8 mouse cellular contexts compared by ENCODE assay signal in the genomic region with DNA sequence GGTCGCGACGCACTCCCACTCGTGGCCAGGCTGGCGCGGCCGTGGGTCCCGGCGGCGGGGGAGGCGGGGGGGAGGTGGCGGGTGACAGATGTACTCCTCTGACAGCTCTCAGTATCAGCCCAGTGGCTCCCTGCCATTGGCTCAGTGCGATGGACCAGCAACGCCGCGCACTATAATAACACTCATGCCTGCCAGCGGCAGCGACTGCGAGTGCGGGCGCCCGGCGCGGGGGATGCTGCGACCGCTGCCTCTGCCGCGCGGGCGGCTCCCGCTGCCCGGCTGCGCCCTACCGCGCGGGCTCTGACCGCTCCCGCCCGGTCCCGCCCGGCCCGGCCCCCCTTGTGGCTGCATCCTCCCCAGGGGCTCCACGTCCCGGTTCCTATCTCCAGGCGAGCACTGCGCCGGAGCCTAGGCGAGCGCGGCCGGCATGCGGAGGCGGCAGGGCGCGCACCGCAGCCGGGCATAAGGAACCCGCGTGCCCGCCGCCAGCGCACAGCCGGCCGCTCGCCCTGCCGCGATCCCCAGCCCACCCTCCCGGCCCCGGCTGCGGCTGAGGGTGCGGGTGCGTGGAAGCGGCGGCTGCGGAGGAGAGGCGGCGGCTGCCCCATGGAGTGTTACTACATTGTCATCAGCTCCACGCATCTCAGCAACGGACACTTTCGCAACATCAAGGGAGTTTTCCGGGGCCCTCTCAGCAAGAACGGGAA. TPM values are rescaled to one million over a fixed set of nuclear protein-coding genes. Genes with fewer than 3 reads are reported as not detected.
DNase-seq lines count a peak whose midpoint lies in the region; ATAC-seq and TF ChIP-seq lines count a peak whose summit lies in the region.

A gene (plus strand): TSS at position 38 of the 707 bp plus-strand sequence.

- DNase-seq in embryonic facial prominence, embryonic 11.5 days (ENCODE audit: low spot score): peak; percentile 39
- DNase-seq in hindbrain, embryonic 10.5 days (ENCODE audit: low spot score): peak; percentile 68
- peak; percentile 67 to 70 for DNase-seq in left cerebral cortex, postnatal 14 days (ENCODE audit: low spot score in 2 of 2)
- peak; percentile 87 for DNase-seq in midbrain, postnatal 0 days (ENCODE audit: low spot score)
- no peak for DNase-seq in ovary, adult 18-20 months (ENCODE audit: low spot score)

- H3K27me3 ChIP-seq in megakaryocyte, embryonic 14.5 days (replicated peaks): peaks cover 31% of the 10 kb centered on the region
- H3K27me3 ChIP-seq in embryonic facial prominence, embryonic 11.5 days (ENCODE audit: control insufficient read depth, insufficient read depth, low read length): peaks cover 7% of the 10 kb centered on the region
- H3K27me3 ChIP-seq in hindbrain, embryonic 10.5 days (ENCODE audit: insufficient read depth, poor library complexity, severe bottlenecking): peaks cover 44% of the 10 kb centered on the region
- no peaks in the 10 kb centered on the region for H3K27me3 ChIP-seq in midbrain, postnatal 0 days (ENCODE audit: insufficient read depth, low read length)

- H3K4me1 ChIP-seq in megakaryocyte, embryonic 14.5 days: peaks cover 9% of the 10 kb centered on the region; the same call in 1 of the 2 replicates
- no peaks in the 10 kb centered on the region for H3K4me1 ChIP-seq in embryonic facial prominence, embryonic 11.5 days (ENCODE audit: control insufficient read depth, insufficient read depth, low read length)
- peaks cover 22% of the 10 kb centered on the region; the same call in 1 of the 2 replicates for H3K4me1 ChIP-seq in hindbrain, embryonic 10.5 days (replicated peaks)
- H3K4me1 ChIP-seq in midbrain, postnatal 0 days (ENCODE audit: insufficient read depth, low read length): no peaks in the 10 kb centered on the region

- H3K27ac ChIP-seq in embryonic facial prominence, embryonic 11.5 days (replicated peaks; ENCODE audit: low read depth, low read length): no peak within 1 kb of the TSS
- H3K27ac ChIP-seq in hindbrain, embryonic 10.5 days: peak within 1 kb of the TSS; percentile 83
- H3K27ac ChIP-seq in midbrain, postnatal 0 days (ENCODE audit: low read depth, low read length): peak within 1 kb of the TSS; percentile 92

- peak within 1 kb of the TSS; percentile 85 for H3K4me3 ChIP-seq in megakaryocyte, embryonic 14.5 days (replicated peaks)
- peak within 1 kb of the TSS; percentile 68 for H3K4me3 ChIP-seq in embryonic facial prominence, embryonic 11.5 days (ENCODE audit: low read depth, low read length)
- H3K4me3 ChIP-seq in hindbrain, embryonic 10.5 days: peak within 1 kb of the TSS; percentile 78
- peak within 1 kb of the TSS; percentile 86 for H3K4me3 ChIP-seq in midbrain, postnatal 0 days (ENCODE audit: low read depth, low read length)

- H3K36me3 ChIP-seq in megakaryocyte, embryonic 14.5 days (replicated peaks; ENCODE audit: low read length): no peaks in the 10 kb centered on the region
- no peaks in the 10 kb centered on the region for H3K36me3 ChIP-seq in embryonic facial prominence, embryonic 11.5 days (replicated peaks; ENCODE audit: control insufficient read depth, insufficient read depth, low read depth, low read length)
- H3K36me3 ChIP-seq in hindbrain, embryonic 10.5 days: no peaks in the 10 kb centered on the region
- no peaks in the 10 kb centered on the region for H3K36me3 ChIP-seq in midbrain, postnatal 0 days (ENCODE audit: insufficient read depth, low read length)

- WGBS in embryonic facial prominence, embryonic 11.5 days: 1% methylated on average over 74 of the region's 82 CpGs
- WGBS in hindbrain, embryonic 10.5 days: under 1% methylated on average over 80 of the region's 82 CpGs
- WGBS in midbrain, postnatal 0 days: under 1% methylated on average over 60 of the region's 82 CpGs

- intact Hi-C loops in left cerebral cortex, postnatal 14 days (cut with DNase I): loop anchor here (5.0 to 10.0 kb wide), 2 partner anchors 1281 to 1291 kb away; no protein-coding TSS in a partner anchor

- no peak for ATAC-seq in megakaryocyte, adult 5-6 weeks (ENCODE audit: poor library complexity, severe bottlenecking)
- ATAC-seq in embryonic facial prominence, embryonic 11.5 days (replicated peaks; ENCODE audit: insufficient number of reproducible peaks, low FRiP score, low TSS enrichment, low read depth): peak; percentile 92
- peak; percentile 92 for ATAC-seq in midbrain, postnatal 0 days (ENCODE audit: low FRiP score)
- no peak for ATAC-seq in CD4-positive, CD25-positive, alpha-beta regulatory T cell, adult 4 months

- no peaks in the 10 kb centered on the region for H3K9me3 ChIP-seq in megakaryocyte, embryonic 14.5 days
- H3K9me3 ChIP-seq in embryonic facial prominence, embryonic 11.5 days (replicated peaks; ENCODE audit: control insufficient read depth, low read length): no peaks in the 10 kb centered on the region
- no peaks in the 10 kb centered on the region for H3K9me3 ChIP-seq in hindbrain, embryonic 10.5 days
- no peaks in the 10 kb centered on the region for H3K9me3 ChIP-seq in midbrain, postnatal 0 days (ENCODE audit: low read length)

- TF ChIP-seq CTCF in midbrain, postnatal 0 days (IDR thresholded peaks at IDR 0.05): no peak

- H3K4me2 ChIP-seq in embryonic facial prominence, embryonic 11.5 days (ENCODE audit: low read depth, low read length): peak within 1 kb of the TSS; percentile 95
- peak within 1 kb of the TSS; percentile 67 for H3K4me2 ChIP-seq in midbrain, postnatal 0 days (ENCODE audit: low read depth, low read length, poor library complexity, severe bottlenecking)

- peak within 1 kb of the TSS; percentile 63 for H3K9ac ChIP-seq in embryonic facial prominence, embryonic 11.5 days (replicated peaks; ENCODE audit: low read length)
- peak within 1 kb of the TSS; percentile 89 for H3K9ac ChIP-seq in midbrain, postnatal 0 days (replicated peaks; ENCODE audit: low read length, poor library complexity, severe bottlenecking)

RNA-seq across cellular contexts. Expression of the gene that starts here (rescaled TPM):
- not detected in 2 replicates for polyA plus RNA-seq in megakaryocyte, embryonic 14.5 days (2012; ENCODE audit: insufficient read depth, low replicate concordance)
- not detected in 2 replicates for total RNA-seq in megakaryocyte, adult 5-6 weeks (2015)
- total RNA-seq in megakaryocyte, adult 5-6 weeks (2017): not detected in 2 replicates
- polyA plus RNA-seq in embryonic facial prominence, embryonic 11.5 days (2014; fragmentation: Nextera tagmentation; extraction: Ambion mirVana): 0.91 and 0.93 TPM in 2 replicates
- 0.76 and 2.4 TPM in 2 replicates for polyA plus RNA-seq in hindbrain, embryonic 10.5 days (2016; fragmentation: Nextera tagmentation; extraction: Ambion mirVana)
- 10 to 100 TPM; 14.1 to 20.2 TPM for total RNA-seq in left cerebral cortex, postnatal 14 days (2021)
- total RNA-seq in midbrain, postnatal 0 days (2014; rRNA removed): 13.1 and 15.2 TPM in 2 replicates
- 10.1 and 13.0 TPM in 2 replicates for polyA plus RNA-seq in midbrain, postnatal 0 days (2015; fragmentation: Nextera tagmentation; extraction: Ambion mirVana)
- not detected for polyA plus RNA-seq in CD4-positive, CD25-positive, alpha-beta regulatory T cell, adult 4 months (2017; shearing (Covaris generic))

Comparison
In these comparisons a context has a peak if more than half of its experiments do, and no peak if none do; other contexts are left out.
1. RNA of the gene that starts here (total RNA-seq): 14.1 to 20.2 TPM in left cerebral cortex, postnatal 14 days and 13.1 to 15.2 TPM in midbrain, postnatal 0 days; not detected in megakaryocyte, adult 5-6 weeks; every median in the first group is over 10 times any median in the second.
2. Peak in DNase-seq, ATAC-seq, H3K4me3 ChIP-seq, H3K9ac ChIP-seq and H3K4me2 ChIP-seq in embryonic facial prominence, embryonic 11.5 days; RNA of the gene not detected or under 1 TPM.
3. Peak in every context shown above with its lines, with median percentiles within 50 percentile points of each other: H3K4me3 ChIP-seq.